Mouse (Mus musculus): ENCODE results near the gene Cab39l.

DNA sequence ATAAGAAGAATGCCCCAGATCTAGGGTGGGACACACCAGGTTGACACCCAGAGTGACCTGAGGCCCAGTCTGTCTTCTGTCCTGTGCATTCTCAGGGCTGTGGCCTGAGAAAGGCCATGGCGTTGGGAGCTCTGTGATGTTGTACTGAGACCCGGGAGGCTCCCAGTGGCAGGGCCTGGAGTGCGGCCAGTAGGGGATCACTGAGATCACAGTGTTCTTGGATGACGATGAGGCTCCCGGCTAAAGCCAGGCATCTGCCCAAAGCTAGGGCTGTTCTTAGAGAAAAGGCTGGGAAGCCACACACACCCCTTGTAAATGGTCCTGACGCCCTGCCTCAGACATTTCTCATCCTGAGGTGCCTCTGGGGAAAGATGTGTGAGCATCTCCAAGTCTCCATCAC lies 108.3 kb downstream of the Cab39l start:
- TF ChIP-seq CTCF (IDR thresholded peaks at IDR 0.05; ENCODE audit: insufficient read depth, low read depth, low read length) (no peak), POLR2A (IDR thresholded peaks at IDR 0.05; ENCODE audit: insufficient read depth, low read depth, low read length) (no peak)

All from olfactory bulb, adult 2 months (tissue).